Mouse (Mus musculus): ENCODE measurements around the gene Prorsd1. TPM values are rescaled to one million over a fixed set of nuclear protein-coding genes. Genes with fewer than 3 reads are reported as not detected.

The Prorsd1 gene
- polyA plus RNA-seq, 1 experiment from 2014 or later = 32.2 TPM

GRCm38 (mm10) chr11:29509421-29509820 is 5.4 kb downstream of the Prorsd1 start:
- H3K9me3 ChIP-seq (replicated peaks; ENCODE audit: control insufficient read depth, low read length) = no peaks in the 10 kb centered on the region
- H3K27ac ChIP-seq (ENCODE audit: low read length) = no peak overlapping the region
- no peaks in the 10 kb centered on the region for H3K27me3 ChIP-seq (ENCODE audit: control insufficient read depth, insufficient read depth, low read length)
- ATAC-seq (ENCODE audit: insufficient read depth, low FRiP score) = no peak
- H3K4me1 ChIP-seq (ENCODE audit: control insufficient read depth, insufficient read depth, low read length) = peaks cover 4% of the 10 kb centered on the region; the same call in 1 of the 2 replicates
- H3K36me3 ChIP-seq (ENCODE audit: control insufficient read depth, insufficient read depth, low read length) = 0 out of 2 replicates have a peak, but pooled peaks cover under 1% of the 10 kb centered on the region
- 96% methylated on average over 1 of the region's 1 CpGs for WGBS
- H3K4me2 ChIP-seq (ENCODE audit: low read depth, low read length) = no peak overlapping the region
- H3K4me3 ChIP-seq (replicated peaks; ENCODE audit: low read length) = no peak overlapping the region
- no peak overlapping the region for H3K9ac ChIP-seq (ENCODE audit: low read length)

- Histone ChIP-seq H3K4me1 (ENCODE audit: control insufficient read depth, insufficient read depth, low read length) (no peaks in the 10 kb centered on the region), H3K27me3 (ENCODE audit: control insufficient read depth, insufficient read depth, low read length) (no peaks in the 10 kb centered on the region), H3K4me3 (replicated peaks; ENCODE audit: low read length) (no peak overlapping the region), H3K27ac (ENCODE audit: low read length) (no peak overlapping the region), H3K36me3 (ENCODE audit: control insufficient read depth, insufficient read depth, low read length) (0 out of 2 replicates have a peak, but pooled peaks cover 4% of the 10 kb centered on the region), H3K9ac (ENCODE audit: low read length) (no peak overlapping the region), H3K9me3 (replicated peaks; ENCODE audit: control insufficient read depth, low read length) (no peaks in the 10 kb centered on the region), H3K4me2 (ENCODE audit: low read depth, low read length) (no peak overlapping the region)
- ATAC-seq (ENCODE audit: insufficient read depth, low FRiP score) = no peak
- WGBS = 83% methylated on average over 2 of the region's 2 CpGs
Measured at GRCm38 (mm10) chr11:29504899-29505625, 9.8 kb downstream of the Prorsd1 start.

GRCm38 (mm10) chr11:29503948-29504893 is 10.6 kb downstream of the Prorsd1 start:
- Histone ChIP-seq H3K27ac (ENCODE audit: low read length) (no peak overlapping the region), H3K9ac (ENCODE audit: low read length) (no peak overlapping the region), H3K4me1 (ENCODE audit: control insufficient read depth, insufficient read depth, low read length) (no peaks in the 10 kb centered on the region), H3K4me2 (ENCODE audit: low read depth, low read length) (no peak overlapping the region), H3K36me3 (ENCODE audit: control insufficient read depth, insufficient read depth, low read length) (0 out of 2 replicates have a peak, but pooled peaks cover 4% of the 10 kb centered on the region), H3K9me3 (replicated peaks; ENCODE audit: control insufficient read depth, low read length) (no peaks in the 10 kb centered on the region), H3K27me3 (ENCODE audit: control insufficient read depth, insufficient read depth, low read length) (no peaks in the 10 kb centered on the region), H3K4me3 (replicated peaks; ENCODE audit: low read length) (no peak overlapping the region)
- no peak for ATAC-seq (ENCODE audit: insufficient read depth, low FRiP score)
- WGBS = 87% methylated on average over 10 of the region's 10 CpGs

- no peak overlapping the region for H3K9ac ChIP-seq (ENCODE audit: low read length)
- no peak overlapping the region for H3K4me2 ChIP-seq (ENCODE audit: low read depth, low read length)
- H3K36me3 ChIP-seq (ENCODE audit: control insufficient read depth, insufficient read depth, low read length) = no peaks in the 10 kb centered on the region
- H3K4me1 ChIP-seq (ENCODE audit: control insufficient read depth, insufficient read depth, low read length) = no peaks in the 10 kb centered on the region
- 66% methylated on average over 3 of the region's 3 CpGs for WGBS
- no peak for ATAC-seq (ENCODE audit: insufficient read depth, low FRiP score)
- H3K4me3 ChIP-seq (replicated peaks; ENCODE audit: low read length) = no peak overlapping the region
- no peak overlapping the region for H3K27ac ChIP-seq (ENCODE audit: low read length)
- H3K27me3 ChIP-seq (ENCODE audit: control insufficient read depth, insufficient read depth, low read length) = no peaks in the 10 kb centered on the region
- no peaks in the 10 kb centered on the region for H3K9me3 ChIP-seq (replicated peaks; ENCODE audit: control insufficient read depth, low read length)
Measured at GRCm38 (mm10) chr11:29496962-29497361, 17.9 kb downstream of the Prorsd1 start.

GRCm38 (mm10) chr11:29493135-29493534 is 21.7 kb downstream of the Prorsd1 start:
- Histone ChIP-seq H3K4me3 (replicated peaks; ENCODE audit: low read length) (no peak overlapping the region), H3K27me3 (ENCODE audit: control insufficient read depth, insufficient read depth, low read length) (no peaks in the 10 kb centered on the region), H3K4me1 (ENCODE audit: control insufficient read depth, insufficient read depth, low read length) (no peaks in the 10 kb centered on the region), H3K27ac (ENCODE audit: low read length) (no peak overlapping the region), H3K4me2 (ENCODE audit: low read depth, low read length) (no peak overlapping the region), H3K9ac (ENCODE audit: low read length) (no peak overlapping the region), H3K36me3 (ENCODE audit: control insufficient read depth, insufficient read depth, low read length) (no peaks in the 10 kb centered on the region), H3K9me3 (replicated peaks; ENCODE audit: control insufficient read depth, low read length) (no peaks in the 10 kb centered on the region)
- 88% methylated on average over 1 of the region's 1 CpGs for WGBS
- ATAC-seq (ENCODE audit: insufficient read depth, low FRiP score) = no peak

GRCm38 (mm10) chr11:29474676-29475075 is 40.2 kb downstream of the Prorsd1 start:
- no peak overlapping the region for H3K4me2 ChIP-seq (ENCODE audit: low read depth, low read length)
- no peak overlapping the region for H3K4me3 ChIP-seq (replicated peaks; ENCODE audit: low read length)
- no peaks in the 10 kb centered on the region for H3K4me1 ChIP-seq (ENCODE audit: control insufficient read depth, insufficient read depth, low read length)
- no peaks in the 10 kb centered on the region for H3K27me3 ChIP-seq (ENCODE audit: control insufficient read depth, insufficient read depth, low read length)
- no peak overlapping the region for H3K9ac ChIP-seq (ENCODE audit: low read length)
- no peak overlapping the region for H3K27ac ChIP-seq (ENCODE audit: low read length)
- no peaks in the 10 kb centered on the region for H3K9me3 ChIP-seq (replicated peaks; ENCODE audit: control insufficient read depth, low read length)
- H3K36me3 ChIP-seq (ENCODE audit: control insufficient read depth, insufficient read depth, low read length) = peaks cover 4% of the 10 kb centered on the region; the same call in 1 of the 2 replicates
- ATAC-seq (ENCODE audit: insufficient read depth, low FRiP score) = no peak

Other genes starting within 250 kb of the Prorsd1 start
- 11.0 and 17.6 TPM in 2 replicates for gene Ccdc88a, start 141.4 kb downstream of the Prorsd1 start, polyA plus RNA-seq (2015; fragmentation: Nextera tagmentation; extraction: Ambion mirVana)
- 35.7 and 41.5 TPM in 2 replicates for gene Mtif2, start 11.4 kb upstream of the Prorsd1 start, polyA plus RNA-seq (2015; fragmentation: Nextera tagmentation; extraction: Ambion mirVana)
- 0.14 and 0.28 TPM in 2 replicates for gene Clhc1, start 32.9 kb upstream of the Prorsd1 start, polyA plus RNA-seq (2015; fragmentation: Nextera tagmentation; extraction: Ambion mirVana)
- 776 and 999 TPM in 2 replicates for gene Rps27a, start 33.1 kb upstream of the Prorsd1 start, polyA plus RNA-seq (2015; fragmentation: Nextera tagmentation; extraction: Ambion mirVana)
- gene Rtn4, start 177.9 kb upstream of the Prorsd1 start, polyA plus RNA-seq (2015; fragmentation: Nextera tagmentation; extraction: Ambion mirVana) = 36.6 and 51.7 TPM in 2 replicates

Measured in stomach, embryonic 16.5 days (tissue).